Mouse (Mus musculus): ENCODE measurements around the gene Ripor3.
A peak's percentile ranks its signal among the peaks of the same experiment; 100 is the strongest.
"Not testable (repeated sequence)": the region's sequence is repeated elsewhere in the genome, so short reads cannot be mapped to it uniquely, and the experiment has no call there.

The Ripor3 gene

DNA sequence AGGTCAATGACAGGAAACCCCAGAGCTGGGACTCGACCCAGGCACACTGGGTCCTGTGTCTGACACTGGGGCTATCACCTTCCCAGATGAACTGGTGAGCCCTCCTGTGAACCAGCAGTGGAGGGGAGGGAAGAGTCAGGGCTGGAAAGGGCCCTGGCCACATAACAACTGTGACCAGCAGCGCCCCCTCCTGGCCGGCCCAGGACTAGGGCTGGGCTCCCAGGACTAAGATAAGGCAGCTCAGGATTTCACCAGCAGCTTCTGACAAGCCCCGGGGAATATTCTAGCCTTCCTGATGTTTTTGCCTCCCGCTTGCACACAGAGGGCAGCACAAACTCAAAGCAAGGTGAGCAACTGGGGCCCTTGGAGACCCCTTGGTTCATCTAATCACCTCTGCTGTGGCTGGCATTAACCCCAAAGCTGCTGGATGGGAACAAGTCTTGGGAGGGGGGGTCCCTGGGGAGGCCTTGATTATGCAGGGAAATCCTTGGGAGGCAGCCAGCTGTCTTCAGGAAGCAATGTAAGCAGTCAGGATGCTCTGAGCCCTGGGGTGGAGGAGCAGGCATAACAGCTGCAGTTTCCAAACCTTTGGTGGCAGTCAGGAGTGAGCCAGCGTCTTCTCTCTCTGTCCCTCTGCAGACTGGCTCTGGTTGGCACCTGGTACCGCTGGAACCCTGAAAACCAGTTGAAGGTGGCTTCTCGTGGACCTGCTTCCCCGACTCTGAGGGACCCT lies at the start of gene Ripor3:
Gene Ripor3, minus strand, starts transcription at position 683 of the 733 bp plus-strand sequence.
- peak; percentile 71 for DNase-seq (ENCODE audit: low spot score)

DNA sequence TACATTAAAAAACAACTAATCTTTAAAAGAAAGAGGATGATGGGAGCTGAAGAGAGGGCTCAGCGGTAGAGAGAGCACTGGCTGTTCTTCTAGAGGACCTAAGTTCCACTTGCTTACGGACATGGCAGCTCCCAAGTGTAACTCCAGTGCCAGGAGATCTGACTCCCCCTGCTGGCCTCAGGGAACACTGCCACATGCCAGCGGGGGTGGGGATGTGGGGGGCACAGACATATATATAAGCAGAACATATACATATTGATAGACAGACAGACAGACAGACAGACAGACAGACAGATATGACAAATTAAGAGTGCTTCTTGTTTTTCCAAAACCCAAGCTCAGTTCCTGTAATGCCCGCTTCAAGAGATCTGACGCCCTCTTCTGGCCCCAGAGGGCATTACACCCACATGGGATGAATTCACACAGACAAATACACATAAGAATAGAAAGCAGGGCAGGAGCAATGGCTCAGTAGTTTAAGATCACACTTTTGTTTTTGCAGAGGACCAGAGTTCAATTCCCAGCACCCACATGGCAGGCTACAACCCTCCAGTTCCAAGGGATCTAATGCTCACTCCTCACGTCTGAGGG lies 48.9 kb upstream of the Ripor3 start:
- no peak for DNase-seq (ENCODE audit: low spot score)

DNA sequence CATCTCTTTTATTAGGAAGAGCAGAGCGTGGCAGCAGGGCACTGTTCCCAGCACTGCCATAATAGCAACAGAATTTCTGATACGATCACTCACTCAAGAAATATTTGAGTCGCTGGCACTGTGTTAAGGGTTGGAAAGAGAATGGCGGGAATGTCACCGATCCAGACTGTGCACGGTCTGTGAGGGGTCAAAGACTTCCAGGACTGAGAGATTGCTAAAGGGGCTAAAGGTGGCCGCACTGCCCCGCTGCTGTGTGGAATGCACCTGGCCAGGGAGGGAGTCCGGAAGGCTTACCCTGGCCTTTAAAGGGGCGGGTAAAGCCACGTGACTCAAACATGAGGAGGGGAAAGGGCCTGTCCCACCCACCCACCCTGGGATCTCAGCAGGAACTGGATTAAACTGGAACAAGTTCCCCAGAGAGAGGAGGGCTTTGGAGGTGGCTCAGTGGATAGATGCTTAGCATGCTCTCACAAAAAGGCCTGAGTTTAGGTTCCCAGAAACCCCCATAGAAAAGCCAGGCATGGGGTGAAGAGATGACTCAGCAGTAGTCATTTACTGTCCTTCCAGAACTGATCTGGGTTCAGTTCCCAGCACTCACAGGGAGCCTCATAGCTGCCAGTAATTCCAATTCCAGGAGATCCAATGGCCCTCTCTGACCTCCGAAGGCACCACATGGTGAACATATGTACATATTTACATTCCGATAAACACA lies 48.2 kb upstream of the Ripor3 start:
- DNase-seq (ENCODE audit: low spot score) = no peak

DNA sequence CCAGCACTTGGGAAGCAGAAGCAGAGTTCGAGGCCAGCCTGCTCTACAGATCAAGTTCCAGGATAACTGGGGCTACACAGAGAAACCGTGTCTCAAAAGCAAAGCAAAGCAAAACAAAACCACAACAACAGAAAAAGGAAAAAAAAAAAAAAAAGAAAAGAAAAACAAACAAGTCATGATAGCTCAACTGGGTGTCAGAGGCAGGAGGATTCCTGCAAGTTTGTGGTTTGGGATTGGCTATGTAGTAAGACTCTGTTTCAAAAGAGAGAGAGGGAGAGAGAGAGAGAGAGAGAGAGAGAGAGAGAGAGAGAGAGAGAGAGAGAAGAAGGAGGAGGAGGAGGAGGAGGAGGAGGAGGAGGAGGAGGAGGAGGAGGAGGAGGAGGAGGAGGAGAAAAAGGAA lies 47.5 kb upstream of the Ripor3 start:
- not testable (repeated sequence) for DNase-seq (ENCODE audit: low spot score)

DNA sequence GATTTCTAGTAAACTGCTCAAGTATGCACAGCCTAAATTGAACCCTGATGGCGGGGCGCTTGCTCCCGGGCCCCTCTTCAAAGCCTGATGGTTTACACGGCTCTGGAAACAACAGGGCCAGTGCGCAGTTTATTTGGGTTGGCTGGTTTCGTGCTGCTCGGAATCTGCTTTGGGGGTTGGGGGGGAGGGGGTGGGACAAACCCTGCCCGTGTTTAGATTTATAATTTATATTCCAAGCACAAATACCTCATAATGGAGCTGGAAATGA lies 46.2 kb upstream of the Ripor3 start:
- no peak for DNase-seq (ENCODE audit: low spot score)

DNA sequence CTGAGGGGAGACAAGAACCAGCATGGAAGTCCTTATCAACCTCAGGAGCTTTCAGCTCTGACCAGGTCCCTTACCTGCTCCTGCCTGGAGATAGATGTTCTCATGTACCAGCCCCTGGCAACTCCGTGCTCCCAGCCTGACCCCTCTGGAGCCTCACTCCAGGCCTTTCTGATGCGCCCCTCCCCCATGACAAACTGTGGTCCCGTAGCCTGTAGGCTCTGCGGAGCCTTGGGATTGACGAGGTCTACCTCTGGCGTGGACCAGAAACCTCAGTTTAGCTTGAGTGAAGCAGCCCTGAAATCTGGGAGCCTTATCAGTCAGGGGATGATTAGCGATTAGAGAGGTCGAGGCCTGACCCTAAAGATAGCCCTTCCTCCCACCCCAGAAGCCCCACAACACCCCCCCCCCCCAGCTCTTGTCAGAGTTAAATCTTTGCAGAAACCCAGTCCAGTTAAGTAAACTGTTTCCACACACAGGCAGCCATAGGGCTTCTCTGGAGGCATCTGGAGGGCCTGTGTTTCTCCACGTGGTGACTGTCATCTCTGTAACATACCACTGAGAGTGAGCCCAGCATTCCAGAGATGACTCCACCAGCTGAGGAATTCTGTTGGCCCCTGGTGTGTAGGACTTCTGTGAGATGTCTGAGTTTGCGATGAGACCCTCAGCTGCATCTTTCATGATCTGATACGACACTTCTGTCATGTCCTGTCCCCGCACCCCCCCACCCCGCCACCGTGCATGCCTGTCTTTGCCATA lies 45.7 kb upstream of the Ripor3 start:
- DNase-seq (ENCODE audit: low spot score) = no peak

DNA sequence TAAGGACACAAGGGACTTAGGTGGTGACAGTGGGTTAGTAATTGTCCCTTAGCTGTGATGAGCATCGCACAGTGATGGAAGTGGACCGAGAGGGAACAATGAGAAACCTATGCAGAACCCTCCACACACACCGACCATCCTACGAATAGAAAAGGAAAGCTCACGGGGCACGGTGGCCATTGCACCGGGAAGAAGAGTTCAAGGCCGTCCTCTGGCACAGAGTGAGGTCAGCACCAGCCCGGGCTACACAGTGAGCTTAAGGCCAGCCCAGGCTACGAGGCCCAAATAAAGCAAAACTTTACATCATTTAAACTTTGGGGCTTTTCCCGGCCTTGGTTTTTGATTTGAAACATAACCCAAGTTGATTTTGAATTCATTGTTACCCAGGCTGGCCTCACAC lies 43.7 kb upstream of the Ripor3 start:
- no peak for DNase-seq (ENCODE audit: low spot score)

DNA sequence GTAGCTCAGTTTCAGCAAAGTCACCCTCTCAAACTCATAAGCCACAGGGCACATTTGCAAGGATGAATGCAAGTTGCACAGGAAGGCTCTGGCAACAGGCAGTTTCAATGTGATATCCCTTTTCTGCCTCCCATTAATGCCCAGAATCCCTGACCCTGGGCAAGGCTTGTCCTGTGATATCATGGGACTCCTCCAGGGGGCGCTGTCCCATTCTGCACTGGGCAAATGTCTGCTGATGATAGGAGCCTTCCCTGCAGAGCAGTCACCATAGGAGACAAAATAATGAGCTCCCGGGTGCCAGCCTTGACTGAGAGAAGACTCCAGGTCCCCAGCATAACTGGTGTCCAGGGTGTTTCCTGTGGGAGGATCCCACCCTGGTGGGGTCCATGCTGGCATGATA lies 42.3 kb upstream of the Ripor3 start:
- DNase-seq (ENCODE audit: low spot score) = no peak

DNA sequence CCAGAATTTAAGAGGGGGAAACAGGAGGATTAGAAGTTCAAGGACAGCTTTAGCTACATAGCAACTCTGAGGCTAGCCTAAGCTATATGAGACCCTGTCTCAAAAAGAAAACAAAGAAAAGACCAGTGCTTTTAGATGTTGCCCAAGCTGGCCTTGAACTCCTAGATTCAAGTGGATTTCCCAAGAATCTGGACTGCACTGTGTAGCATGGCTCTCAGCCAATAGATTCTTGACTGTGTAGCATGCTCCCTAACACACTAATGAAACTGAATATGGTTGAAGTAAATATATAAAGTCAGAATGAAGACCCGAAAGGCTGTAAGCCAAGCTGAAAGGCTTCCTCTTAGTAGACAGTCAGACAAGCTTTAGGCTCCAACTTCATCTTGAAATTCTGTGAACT lies 41.7 kb upstream of the Ripor3 start:
- no peak for DNase-seq (ENCODE audit: low spot score)

DNA sequence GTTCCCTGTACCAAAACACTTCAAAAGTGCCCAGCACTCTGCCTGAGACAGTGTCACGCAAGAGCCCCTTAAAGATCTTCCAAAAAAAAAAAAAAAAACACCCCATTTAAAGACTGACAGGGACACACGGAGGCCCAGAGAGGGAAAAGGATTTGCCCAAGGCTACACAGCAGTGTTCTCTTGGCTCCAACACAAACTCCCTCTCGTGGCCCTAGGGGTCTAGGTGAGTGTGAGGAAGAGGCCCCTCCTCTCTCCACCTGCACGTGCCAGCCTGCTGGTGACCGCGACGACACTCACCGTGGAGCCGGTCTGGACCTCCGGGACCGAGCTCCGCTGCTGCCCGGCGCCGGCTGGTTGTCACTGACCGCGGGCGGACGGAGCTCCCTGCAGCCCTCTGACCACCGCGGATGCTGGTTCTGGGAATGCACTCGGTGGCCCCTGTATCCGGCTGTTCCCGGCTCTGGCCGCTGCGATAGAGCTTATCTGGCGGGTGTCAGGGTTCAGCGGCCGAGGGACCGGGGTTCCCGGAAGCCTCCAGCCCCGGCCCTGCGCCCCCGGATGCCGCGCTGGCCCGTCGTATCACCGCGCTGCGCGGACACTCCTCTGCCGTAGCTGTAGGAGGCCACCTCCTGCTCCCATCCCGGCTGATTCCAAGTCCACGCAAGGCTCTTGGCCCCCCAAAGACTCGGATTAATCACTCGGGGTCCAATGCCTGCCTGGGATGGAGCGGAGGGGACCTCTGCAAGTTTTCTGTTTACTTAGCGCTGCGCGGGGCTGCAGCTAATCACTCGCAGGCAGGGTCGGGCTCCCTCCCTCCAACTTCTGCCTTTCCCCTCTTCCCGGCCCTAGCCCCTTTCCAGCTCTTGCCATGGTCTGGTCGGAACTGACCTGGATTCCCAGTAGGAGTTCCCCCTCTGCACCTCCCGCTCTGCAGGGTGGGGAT lies 39.9 kb upstream of the Ripor3 start:
- no peak for DNase-seq (ENCODE audit: low spot score)

DNA sequence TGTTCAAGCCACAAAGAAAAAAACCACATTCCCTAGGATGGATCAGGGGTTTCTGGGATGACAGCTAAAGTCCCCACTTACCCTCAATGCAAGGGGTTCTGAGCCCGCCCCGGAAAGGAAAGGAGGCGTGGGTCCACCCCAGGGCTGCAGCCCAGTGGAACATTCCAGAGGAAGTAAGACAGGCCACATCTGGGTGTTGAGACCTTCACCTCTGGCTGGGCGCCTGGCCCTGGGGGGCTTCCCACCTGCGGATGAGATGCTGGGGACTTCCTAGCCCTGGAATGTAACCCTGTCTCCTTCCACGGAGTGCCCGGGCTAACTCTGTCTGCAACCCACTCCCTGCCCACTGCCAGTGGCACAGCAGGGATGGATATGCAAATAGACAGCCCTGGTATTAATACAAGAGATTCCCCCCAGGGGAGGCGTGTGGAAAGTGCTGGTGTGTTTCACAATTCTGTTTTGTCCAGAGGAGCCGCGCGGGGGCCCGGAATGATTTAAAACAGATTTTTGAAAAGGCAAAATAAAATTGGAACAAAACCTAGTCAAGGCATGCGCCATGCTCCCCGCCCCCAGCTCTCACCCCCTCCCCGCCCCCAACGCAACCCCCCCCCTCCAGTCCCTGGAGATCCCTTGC lies 38.7 kb upstream of the Ripor3 start:
- no peak for DNase-seq (ENCODE audit: low spot score)

DNA sequence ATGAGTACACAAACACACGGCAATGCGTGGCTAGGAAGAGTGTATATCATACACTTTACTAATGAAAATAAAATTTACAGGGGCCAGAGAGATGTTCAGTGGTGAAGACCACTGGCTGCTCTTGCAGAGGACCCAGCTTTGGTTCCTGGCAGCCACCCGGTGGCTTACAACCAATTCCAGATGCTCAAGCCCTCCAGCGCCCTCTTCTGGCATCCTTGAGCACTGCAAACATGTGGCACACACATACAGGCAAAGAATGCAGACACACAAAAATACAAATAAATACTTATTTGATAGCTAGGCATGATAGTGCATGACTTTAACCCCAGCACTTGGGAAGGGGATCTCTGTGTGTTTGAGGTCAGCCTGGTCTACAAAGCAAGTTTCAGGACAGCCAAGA lies 36.0 kb upstream of the Ripor3 start:
- DNase-seq (ENCODE audit: low spot score) = no peak

DNA sequence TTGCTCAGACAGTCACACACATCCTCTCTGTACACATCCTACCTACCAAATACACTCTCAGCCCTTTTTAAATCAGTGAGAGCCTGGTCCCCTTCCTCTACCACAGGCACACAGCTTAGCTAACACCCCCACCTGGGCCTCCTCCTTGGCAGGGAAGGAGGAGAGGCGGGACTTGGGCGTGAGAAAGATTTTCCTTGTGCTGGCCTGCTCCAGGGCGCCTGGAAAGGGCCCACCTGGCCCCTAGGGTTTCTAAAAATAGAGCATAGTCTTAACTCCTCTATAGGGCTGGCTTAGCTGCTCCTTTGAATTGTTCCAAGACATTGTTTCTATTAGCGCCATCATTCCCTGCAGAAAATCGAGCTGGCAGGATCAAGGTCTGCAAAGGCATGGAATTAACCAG lies 35.4 kb upstream of the Ripor3 start:
- no peak for DNase-seq (ENCODE audit: low spot score)

DNA sequence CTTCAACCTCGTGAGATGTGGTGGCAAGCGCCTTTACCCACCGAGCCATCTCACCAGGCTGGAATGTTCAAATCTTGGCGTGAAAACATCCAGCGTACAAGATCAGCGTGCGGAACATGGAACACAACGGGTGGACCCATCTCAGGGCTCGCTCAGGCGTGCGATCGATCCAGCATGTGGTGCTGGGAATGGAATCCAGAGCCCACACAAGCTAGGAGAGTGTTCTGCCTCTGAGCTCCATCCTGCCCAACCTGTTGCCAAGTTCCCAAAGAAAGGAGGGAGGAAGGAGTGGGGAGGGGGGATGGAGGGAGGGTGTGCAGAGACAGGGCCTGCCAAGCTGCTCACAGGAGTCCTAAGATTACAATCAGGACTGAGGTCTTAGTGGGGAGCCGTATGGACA lies 34.9 kb upstream of the Ripor3 start:
- DNase-seq (ENCODE audit: low spot score) = no peak

DNA sequence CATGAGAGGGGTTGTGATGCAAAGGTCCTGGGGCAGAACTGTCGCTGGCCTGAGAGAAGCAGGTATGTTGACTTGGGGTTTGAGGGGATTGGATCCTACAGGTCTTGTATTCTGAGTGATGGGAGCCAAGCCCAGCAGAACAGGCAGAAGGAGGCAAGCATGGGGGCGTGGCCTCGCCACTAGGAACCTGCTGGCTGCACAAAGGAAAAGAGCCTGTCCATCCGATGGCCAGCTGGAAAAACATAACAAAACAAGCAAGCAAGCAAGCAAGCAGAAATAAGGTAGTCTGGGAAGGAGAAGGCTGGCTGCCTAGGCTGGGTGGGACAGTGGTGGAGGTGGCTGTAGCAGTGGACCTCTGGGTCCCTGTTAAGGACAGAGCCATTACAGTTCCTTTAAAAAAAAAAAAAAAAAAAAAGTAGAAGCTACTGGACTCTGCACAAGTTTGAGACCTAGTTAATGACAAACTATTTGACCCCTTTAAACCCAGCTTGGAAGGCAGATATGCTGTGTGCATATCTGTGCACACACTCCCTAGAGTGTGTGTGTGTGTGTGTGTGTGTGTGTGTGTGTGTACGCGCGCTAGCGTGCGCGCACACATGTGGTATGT lies 34.4 kb upstream of the Ripor3 start:
- DNase-seq (ENCODE audit: low spot score) = no peak

DNA sequence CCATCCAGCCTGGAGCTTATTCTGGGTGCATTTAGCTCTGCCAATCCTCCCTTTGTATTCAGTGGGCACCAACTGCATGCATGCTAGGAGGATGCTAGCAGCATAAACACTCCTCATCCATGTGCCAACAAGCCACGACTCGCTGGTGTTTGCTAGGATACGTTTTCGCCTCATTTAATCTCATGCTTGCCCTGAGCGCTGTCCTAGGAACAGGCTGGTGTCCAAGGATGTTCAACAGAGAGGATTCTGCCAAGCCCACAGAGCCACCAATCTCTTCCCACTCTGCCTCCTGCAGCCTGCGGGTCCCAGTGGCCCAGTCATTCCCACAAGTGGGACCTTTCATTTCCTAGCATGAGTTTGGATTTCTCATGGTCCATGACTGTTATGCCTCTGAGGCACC lies 31.6 kb upstream of the Ripor3 start:
- DNase-seq (ENCODE audit: low spot score) = no peak

DNA sequence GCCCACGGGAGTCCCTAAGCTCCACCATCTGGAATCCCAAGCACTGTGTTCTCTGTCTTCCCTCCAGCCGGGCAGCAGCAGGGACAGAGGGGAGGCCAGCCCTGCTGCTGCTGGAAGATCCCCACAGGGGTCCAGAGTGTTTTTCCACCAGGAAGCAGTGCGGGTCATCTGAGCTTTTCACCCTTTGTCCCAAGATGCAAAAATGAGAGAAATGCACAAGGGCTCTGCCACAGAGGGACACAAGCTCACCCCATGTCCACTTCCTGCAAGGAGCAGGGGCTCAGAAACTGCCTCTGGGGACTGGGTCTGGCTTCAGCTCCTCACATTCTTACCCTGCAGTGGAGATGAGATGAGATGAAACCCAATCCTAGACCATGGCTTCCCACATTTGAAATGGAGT lies 30.3 kb upstream of the Ripor3 start:
- DNase-seq (ENCODE audit: low spot score) = no peak

DNA sequence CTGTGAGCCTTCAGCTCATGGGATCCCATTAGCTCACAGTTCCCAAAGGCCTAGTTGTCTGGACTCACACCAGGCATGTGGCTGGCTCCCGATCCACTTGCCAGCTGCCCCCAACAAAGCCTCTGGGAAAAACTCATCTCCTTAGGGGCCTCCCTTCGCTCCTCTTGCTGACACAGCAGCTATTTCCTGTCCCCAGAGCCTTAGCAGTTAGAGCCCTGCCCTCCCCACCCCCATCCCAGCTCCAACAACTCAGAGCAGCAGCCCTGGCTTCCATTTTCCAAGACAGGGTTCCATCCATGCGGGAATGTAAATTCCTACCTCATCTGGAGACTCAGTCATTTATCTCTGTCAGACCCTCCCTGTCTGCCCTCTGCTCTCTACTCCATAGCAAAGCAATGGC lies 26.6 kb upstream of the Ripor3 start:
- no peak for DNase-seq (ENCODE audit: low spot score)

DNA sequence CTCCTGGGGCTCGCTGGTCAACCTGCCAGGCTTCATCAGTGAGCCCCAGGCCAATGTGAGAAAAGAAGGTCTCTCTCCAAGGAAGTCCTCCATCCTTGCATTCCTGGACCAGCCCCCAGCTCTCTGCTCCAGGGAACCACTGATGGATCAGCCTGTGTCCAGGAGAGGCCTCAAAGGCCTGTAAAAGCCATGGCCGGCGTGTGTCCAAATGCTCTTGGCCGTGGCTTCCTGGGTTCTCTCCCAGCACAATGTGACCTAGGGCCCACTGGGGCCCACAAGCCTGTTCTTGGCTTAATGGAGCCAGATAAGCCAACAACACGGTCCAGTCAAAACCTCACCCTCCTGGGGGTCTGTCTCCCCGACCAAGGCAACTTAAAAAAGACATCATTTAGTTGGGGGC lies 25.5 kb upstream of the Ripor3 start:
- no peak for DNase-seq (ENCODE audit: low spot score)

DNA sequence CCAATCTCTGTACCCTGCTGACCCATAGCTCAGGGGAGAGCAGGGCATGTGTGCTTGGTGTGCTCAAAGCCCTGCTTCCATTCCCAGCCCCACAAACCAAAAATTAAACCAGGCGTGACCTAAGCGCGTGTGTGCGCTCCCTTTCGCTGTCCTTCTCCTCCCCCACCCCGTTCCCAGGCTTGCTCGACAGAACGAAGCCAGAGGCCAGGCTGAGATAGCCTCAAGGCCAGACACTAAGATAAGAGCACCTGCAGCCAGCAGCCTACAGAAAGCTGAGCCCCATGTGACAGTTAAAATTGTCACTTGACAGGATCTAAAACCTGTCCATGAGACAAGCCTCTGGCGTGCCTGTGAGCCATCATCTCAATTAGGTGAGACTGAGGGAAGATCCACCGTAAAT lies 23.5 kb upstream of the Ripor3 start:
- DNase-seq (ENCODE audit: low spot score) = no peak

DNA sequence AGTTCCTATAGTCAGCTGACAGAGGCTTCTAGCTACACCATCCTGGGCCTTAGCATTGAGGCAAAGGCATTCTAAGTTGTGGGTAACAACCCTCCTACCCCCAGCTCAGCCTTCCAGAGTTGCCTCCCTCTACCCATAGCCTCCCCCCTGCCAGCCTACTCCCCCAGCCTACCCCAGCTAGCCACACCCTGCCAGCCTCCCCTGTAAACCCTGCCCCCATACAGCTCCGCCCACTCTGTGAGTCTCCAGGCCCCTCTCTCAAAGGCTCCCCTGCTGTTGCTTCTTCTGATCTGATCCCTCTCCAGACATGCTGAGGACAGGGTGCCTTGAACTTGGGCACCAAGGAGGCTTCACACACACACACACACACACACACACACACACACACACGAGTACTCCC lies 21.4 kb upstream of the Ripor3 start:
- no peak for DNase-seq (ENCODE audit: low spot score)

Measured in urinary bladder, postnatal 10 days (tissue).